Mouse (Mus musculus) embryonic facial prominence, embryonic 13.5 days (tissue): ENCODE results near the gene 1700008O03Rik. TPM values are rescaled to one million over a fixed set of nuclear protein-coding genes. Genes with fewer than 3 reads are reported as not detected.

Source experiments
- ATAC-seq: fragments of 200-750 bp; cut with Nextera tagmentation; 2 replicates; pipeline ENCODE4 v1.8.0; 2017; ENCODE audit warnings: low read depth; ENCODE audit not compliant: insufficient number of reproducible peaks, insufficient read depth, low FRiP score, low TSS enrichment
- H3K27ac ChIP-seq: fragments of 300-500 bp; sonication (generic); 2 replicates; pipeline ENCODE4 v1.5.1; 2015; ENCODE audit warnings: moderate library complexity, mild to moderate bottlenecking, inconsistent platforms
- H3K27me3 ChIP-seq: fragments of 300-500 bp; sonication (generic); 2 replicates; pipeline ENCODE4 v1.6.1; 2015; ENCODE audit warnings: mild to moderate bottlenecking, inconsistent platforms
- H3K36me3 ChIP-seq: fragments of 300-500 bp; sonication (generic); 2 replicates; pipeline ENCODE4 v1.6.1; 2015; ENCODE audit warnings: mild to moderate bottlenecking, inconsistent platforms
- H3K4me1 ChIP-seq: fragments of 300-500 bp; sonication (generic); 2 replicates; pipeline ENCODE4 v1.6.1; 2015; ENCODE audit warnings: inconsistent platforms
- H3K4me2 ChIP-seq: fragments of 300-500 bp; sonication (generic); 2 replicates; pipeline ENCODE4 v1.6.1; 2015; ENCODE audit warnings: moderate library complexity, mild to moderate bottlenecking, inconsistent platforms
- H3K4me3 ChIP-seq: fragments of 300-500 bp; sonication (generic); 2 replicates; pipeline ENCODE4 v1.5.1; 2015; ENCODE audit warnings: mild to moderate bottlenecking, inconsistent platforms
- H3K9ac ChIP-seq: fragments of 300-500 bp; sonication (generic); 2 replicates; pipeline ENCODE4 v1.6.1; 2015; ENCODE audit warnings: mild to moderate bottlenecking, inconsistent platforms
- H3K9me3 ChIP-seq: fragments of 300-500 bp; sonication (generic); 2 replicates; pipeline ENCODE4 v1.6.1; 2016; ENCODE audit warnings: inconsistent platforms
- WGBS: fragments of 180-500 bp; shearing (Covaris S2); methylation state at CpG from one replicate; pipeline ENCODE4 v1.1.7; 2015; ENCODE audit warnings: mixed read lengths; 5-methylcytosine and 5-hydroxymethylcytosine counted together
- polyA plus RNA-seq: library from polyadenylated mRNA; unstranded; fragments of >200 nt; fragmentation: Nextera tagmentation; extraction: Ambion mirVana; gene quantifications from 2 replicates; pipeline ENCODE4 v1.2.1, GENCODE M21; 2015

1700008O03Rik gene
- polyA plus RNA-seq, 1 experiment from 2014 or later, result 1.4 TPM

GRCm38 (mm10) chr7:44311713-44312304 is 73.8 kb downstream of the 1700008O03Rik start:
- peak overlapping the region; percentile 54 for H3K4me3 ChIP-seq
- H3K9me3 ChIP-seq, result no peaks in the 10 kb centered on the region
- 18% methylated on average over 6 of the region's 6 CpGs for WGBS
- peaks cover 44% of the 10 kb centered on the region for H3K27me3 ChIP-seq
- H3K4me2 ChIP-seq, result peak overlapping the region; percentile 96
- no peak for ATAC-seq
- no peak overlapping the region for H3K27ac ChIP-seq
- peaks cover 32% of the 10 kb centered on the region for H3K4me1 ChIP-seq
- H3K9ac ChIP-seq, result no peak overlapping the region
- peaks cover 22% of the 10 kb centered on the region for H3K36me3 ChIP-seq

GRCm38 (mm10) chr7:44310878-44311712 is 74.5 kb downstream of the 1700008O03Rik start:
- Histone ChIP-seq H3K4me3 (peak overlapping the region; percentile 54), H3K27ac (no peak overlapping the region), H3K4me2 (peak overlapping the region; percentile 96), H3K9me3 (no peaks in the 10 kb centered on the region), H3K9ac (peak overlapping the region; percentile 71), H3K4me1 (peaks cover 39% of the 10 kb centered on the region), H3K27me3 (peaks cover 42% of the 10 kb centered on the region), H3K36me3 (peaks cover 19% of the 10 kb centered on the region)
- ATAC-seq, result no peak
- WGBS, result under 1% methylated on average over 38 of the region's 38 CpGs

- Histone ChIP-seq H3K27ac (no peak overlapping the region), H3K4me1 (peaks cover 46% of the 10 kb centered on the region), H3K4me2 (peak overlapping the region; percentile 96), H3K36me3 (peaks cover 17% of the 10 kb centered on the region), H3K9me3 (no peaks in the 10 kb centered on the region), H3K27me3 (peaks cover 42% of the 10 kb centered on the region), H3K9ac (peak overlapping the region; percentile 71), H3K4me3 (peak overlapping the region; percentile 54)
- under 1% methylated on average over 37 of the region's 40 CpGs for WGBS
- no peak for ATAC-seq
Observed at GRCm38 (mm10) chr7:44310285-44310877, 75.2 kb downstream of the 1700008O03Rik start.

Other genes with a start within 250 kb of the 1700008O03Rik start
- gene Klk1b16, start 249.1 kb downstream of the 1700008O03Rik start, polyA plus RNA-seq, result not detected in 2 replicates
- not detected in 2 replicates for gene Klk1b24, start 197.6 kb downstream of the 1700008O03Rik start, polyA plus RNA-seq
- gene Klk1b3, start 187.6 kb downstream of the 1700008O03Rik start, polyA plus RNA-seq, result not detected in 2 replicates
- not detected in 2 replicates for gene Klk1b4, start 178.4 kb downstream of the 1700008O03Rik start, polyA plus RNA-seq
- gene Klk1b5, start 169.9 kb downstream of the 1700008O03Rik start, polyA plus RNA-seq, result not detected in 2 replicates
- gene Klk1, start 160.5 kb downstream of the 1700008O03Rik start, polyA plus RNA-seq, result not detected in 2 replicates
- 0.21 TPM in 1 of 2 replicates, not detected in the other for gene Gm36864, start 149.6 kb downstream of the 1700008O03Rik start, polyA plus RNA-seq
- gene 1700028J19Rik, start 139.1 kb downstream of the 1700008O03Rik start, polyA plus RNA-seq, result 1.4 TPM in 2 replicates
- gene 2410002F23Rik, start 139.1 kb downstream of the 1700008O03Rik start, polyA plus RNA-seq, result 199 and 210 TPM in 2 replicates
- 0.13 TPM in 1 of 2 replicates, not detected in the other for gene Acp4, start 128.4 kb downstream of the 1700008O03Rik start, polyA plus RNA-seq
- not detected in 2 replicates for gene Gm15517, start 124.4 kb downstream of the 1700008O03Rik start, polyA plus RNA-seq
- 9.1 and 11.9 TPM in 2 replicates for gene Clec11a, start 78.9 kb downstream of the 1700008O03Rik start, polyA plus RNA-seq
- 5.5 and 6.8 TPM in 2 replicates for gene Shank1, start 75.6 kb downstream of the 1700008O03Rik start, polyA plus RNA-seq
- gene Syt3, start 1.7 kb downstream of the 1700008O03Rik start, polyA plus RNA-seq, result 4.1 and 4.9 TPM in 2 replicates
- 1.5 and 1.6 TPM in 2 replicates for gene Lrrc4b, start 43.2 kb upstream of the 1700008O03Rik start, polyA plus RNA-seq
- 0.69 and 2.2 TPM in 2 replicates for gene Aspdh, start 79.6 kb upstream of the 1700008O03Rik start, polyA plus RNA-seq
- 93.6 and 106 TPM in 2 replicates for gene Josd2, start 82.2 kb upstream of the 1700008O03Rik start, polyA plus RNA-seq
- gene Emc10, start 110.7 kb upstream of the 1700008O03Rik start, polyA plus RNA-seq, result 126 and 129 TPM in 2 replicates
- 19.9 and 22.4 TPM in 2 replicates for gene Fam71e1, start 110.8 kb upstream of the 1700008O03Rik start, polyA plus RNA-seq
- gene Mybpc2, start 138.8 kb upstream of the 1700008O03Rik start, polyA plus RNA-seq, result 0.13 and 0.14 TPM in 2 replicates
- gene Spib, start 146.3 kb upstream of the 1700008O03Rik start, polyA plus RNA-seq, result 0.60 and 0.94 TPM in 2 replicates
- gene Pold1, start 163.0 kb upstream of the 1700008O03Rik start, polyA plus RNA-seq, result 94.4 and 104 TPM in 2 replicates
- gene Nr1h2, start 168.1 kb upstream of the 1700008O03Rik start, polyA plus RNA-seq, result 72.3 and 80.1 TPM in 2 replicates
- 1.1 and 1.8 TPM in 2 replicates for gene Napsa, start 186.6 kb upstream of the 1700008O03Rik start, polyA plus RNA-seq
- gene Kcnc3, start 204.8 kb upstream of the 1700008O03Rik start, polyA plus RNA-seq, result 0.72 and 1.8 TPM in 2 replicates